Mouse (Mus musculus): ENCODE data around the gene Dgkb. TPM values are rescaled to one million over a fixed set of nuclear protein-coding genes. Genes with fewer than 3 reads are reported as not detected.

Gene Dgkb
- polyA plus RNA-seq, 1 experiment = 0.23 TPM

DNA sequence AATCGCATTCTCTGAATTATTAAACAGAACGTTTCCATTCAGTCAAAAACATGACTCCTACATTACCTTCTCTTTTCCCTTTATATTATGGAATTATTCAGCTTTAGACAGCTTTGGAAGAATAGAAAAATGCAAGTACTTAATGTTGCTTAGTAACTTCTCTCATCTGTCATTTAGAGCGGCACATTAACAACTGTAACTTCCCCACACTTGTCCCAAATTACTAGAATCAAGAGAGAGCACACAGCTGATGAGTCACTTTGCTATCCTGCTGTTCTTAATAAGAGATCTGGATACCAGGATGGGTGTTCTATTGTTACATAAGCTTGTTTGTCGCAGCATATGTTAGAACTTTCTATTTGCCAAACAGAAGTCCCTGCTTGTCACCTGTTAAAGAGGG, 71.9 kb downstream of the Dgkb start:
- no peaks in the 10 kb centered on the region for H3K27me3 ChIP-seq (ENCODE audit: control insufficient read depth, insufficient read depth, low read length)
- H3K27ac ChIP-seq (ENCODE audit: insufficient read depth, low read length) = no peak overlapping the region
- TF ChIP-seq POLR2A (IDR thresholded peaks at IDR 0.05; ENCODE audit: low read depth, low read length) (no peak), CTCF (IDR thresholded peaks at IDR 0.05; ENCODE audit: extremely low read depth, insufficient read depth, insufficient read length, insufficient replicate concordance) (no peak)
- no peaks in the 10 kb centered on the region for H3K4me1 ChIP-seq (ENCODE audit: control insufficient read depth, insufficient read depth, insufficient read length)
- 85% methylated on average over 4 of the region's 4 CpGs for WGBS
- H3K36me3 ChIP-seq (ENCODE audit: control insufficient read depth, insufficient read depth, low read length) = no peaks in the 10 kb centered on the region
- DNase-seq (ENCODE audit: low read depth in 1 of 2, low spot score in 2 of 2) = no peak
- no peak overlapping the region for H3K4me3 ChIP-seq (ENCODE audit: extremely low read depth, insufficient read depth, insufficient read length)

DNA sequence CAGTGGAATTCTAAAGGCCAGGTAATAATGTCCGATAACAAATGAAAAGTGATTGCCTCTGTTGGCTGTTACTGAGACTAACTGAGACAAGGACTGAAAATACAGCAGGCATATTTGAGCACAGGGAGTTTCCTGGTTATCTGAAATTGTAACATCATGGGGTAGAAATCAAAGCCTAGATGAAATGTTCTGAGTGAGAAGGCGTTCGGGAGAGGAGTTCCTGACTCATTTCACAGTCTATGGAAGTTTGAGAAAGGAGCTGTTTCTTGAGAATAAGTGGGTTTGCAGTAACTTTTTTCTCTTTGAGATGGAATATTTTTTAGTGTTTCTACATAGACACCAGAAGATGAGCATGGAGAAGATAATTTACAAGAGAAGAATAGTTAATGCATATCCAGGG, 73.8 kb downstream of the Dgkb start:
- H3K4me3 ChIP-seq (ENCODE audit: extremely low read depth, insufficient read depth, insufficient read length) = no peak overlapping the region
- H3K27ac ChIP-seq (ENCODE audit: insufficient read depth, low read length) = no peak overlapping the region
- 90% methylated on average over 3 of the region's 3 CpGs for WGBS
- no peak for TF ChIP-seq POLR2A (IDR thresholded peaks at IDR 0.05; ENCODE audit: low read depth, low read length)
- TF ChIP-seq CTCF (IDR thresholded peaks at IDR 0.05; ENCODE audit: extremely low read depth, insufficient read depth, insufficient read length, insufficient replicate concordance) = no peak
- no peaks in the 10 kb centered on the region for H3K27me3 ChIP-seq (ENCODE audit: control insufficient read depth, insufficient read depth, low read length)
- H3K4me1 ChIP-seq (ENCODE audit: control insufficient read depth, insufficient read depth, insufficient read length) = no peaks in the 10 kb centered on the region
- H3K36me3 ChIP-seq (ENCODE audit: control insufficient read depth, insufficient read depth, low read length) = no peaks in the 10 kb centered on the region
- no peak for DNase-seq (ENCODE audit: low read depth in 1 of 2, low spot score in 2 of 2)

DNA sequence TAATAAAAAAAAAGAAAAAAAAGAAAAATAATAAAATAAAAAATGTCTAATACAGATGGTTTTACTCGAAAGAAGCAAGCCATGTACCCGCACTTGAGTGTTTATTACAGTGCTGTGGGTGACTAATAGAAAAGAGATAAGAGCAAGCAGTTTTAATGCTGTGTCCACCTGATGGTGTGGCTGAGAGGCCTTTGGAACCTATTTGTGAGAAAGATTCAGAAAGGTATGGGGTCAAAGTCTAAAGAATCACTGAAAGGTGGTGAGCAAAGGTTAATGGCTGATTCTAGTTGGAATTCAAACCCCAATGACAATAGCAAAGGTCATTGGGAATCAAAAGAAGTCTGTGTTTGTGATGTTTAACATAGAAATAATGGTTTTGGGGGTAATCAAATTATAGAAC, 124.6 kb downstream of the Dgkb start:
- no peaks in the 10 kb centered on the region for H3K4me1 ChIP-seq (ENCODE audit: control insufficient read depth, insufficient read depth, insufficient read length)
- TF ChIP-seq CTCF (IDR thresholded peaks at IDR 0.05; ENCODE audit: extremely low read depth, insufficient read depth, insufficient read length, insufficient replicate concordance) (no peak), POLR2A (IDR thresholded peaks at IDR 0.05; ENCODE audit: low read depth, low read length) (no peak)
- 95% methylated on average over 2 of the region's 2 CpGs for WGBS

DNA sequence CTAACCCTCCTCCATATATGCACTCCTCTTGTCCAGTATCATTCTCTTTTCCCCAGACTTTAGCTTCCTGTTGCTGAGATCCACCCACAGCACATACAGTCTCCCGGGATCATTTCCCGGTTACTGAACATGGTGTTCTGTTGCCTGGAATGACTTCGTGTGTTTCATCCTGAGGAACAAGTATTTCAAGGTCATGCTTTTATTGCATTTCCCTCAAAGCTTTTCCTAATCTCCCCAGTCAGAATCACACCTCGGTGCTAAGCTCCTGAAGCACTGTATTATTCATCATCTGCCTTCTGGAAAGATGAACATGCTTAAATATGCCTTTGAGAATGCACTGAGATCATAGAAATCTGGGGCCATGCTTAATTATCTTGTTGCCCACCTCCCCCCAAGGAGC, 138.7 kb downstream of the Dgkb start:
- DNase-seq (ENCODE audit: low read depth in 1 of 2, low spot score in 2 of 2) = no peak
- Histone ChIP-seq H3K27ac (ENCODE audit: insufficient read depth, low read length) (no peak overlapping the region), H3K4me1 (ENCODE audit: control insufficient read depth, insufficient read depth, insufficient read length) (no peaks in the 10 kb centered on the region), H3K36me3 (ENCODE audit: control insufficient read depth, insufficient read depth, low read length) (no peaks in the 10 kb centered on the region), H3K4me3 (ENCODE audit: extremely low read depth, insufficient read depth, insufficient read length) (no peak overlapping the region), H3K27me3 (ENCODE audit: control insufficient read depth, insufficient read depth, low read length) (no peaks in the 10 kb centered on the region)
- TF ChIP-seq CTCF (IDR thresholded peaks at IDR 0.05; ENCODE audit: extremely low read depth, insufficient read depth, insufficient read length, insufficient replicate concordance) (no peak), POLR2A (IDR thresholded peaks at IDR 0.05; ENCODE audit: low read depth, low read length) (no peak)
- 76% methylated on average over 4 of the region's 4 CpGs for WGBS

More for the DNA sequence above, 124.6 kb downstream of the Dgkb start:
- no peak for DNase-seq (ENCODE audit: low read depth in 1 of 2, low spot score in 2 of 2)
- Histone ChIP-seq H3K27me3 (ENCODE audit: control insufficient read depth, insufficient read depth, low read length) (no peaks in the 10 kb centered on the region), H3K27ac (ENCODE audit: insufficient read depth, low read length) (no peak overlapping the region), H3K36me3 (ENCODE audit: control insufficient read depth, insufficient read depth, low read length) (no peaks in the 10 kb centered on the region), H3K4me3 (ENCODE audit: extremely low read depth, insufficient read depth, insufficient read length) (no peak overlapping the region)

DNA sequence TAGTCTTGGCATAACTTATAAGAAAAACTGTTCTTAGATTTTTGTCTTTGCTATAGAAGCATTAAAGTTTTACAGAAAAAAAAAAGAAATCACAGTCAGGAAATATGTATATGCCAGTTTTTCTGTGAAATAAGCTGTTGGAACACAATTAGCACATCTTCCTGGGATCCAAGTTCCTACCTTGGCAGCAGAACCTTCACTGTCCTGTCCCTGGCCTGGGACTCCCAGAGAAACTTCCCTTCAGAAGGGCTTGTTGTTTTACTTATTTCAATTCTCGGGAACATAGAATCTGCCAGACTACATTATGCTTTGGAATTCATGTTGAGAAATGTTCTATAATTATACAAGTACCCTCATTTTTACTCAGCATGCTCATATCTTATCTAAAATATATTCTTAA, 154.0 kb downstream of the Dgkb start:
- no peaks in the 10 kb centered on the region for H3K36me3 ChIP-seq (ENCODE audit: control insufficient read depth, insufficient read depth, low read length)
- no peaks in the 10 kb centered on the region for H3K4me1 ChIP-seq (ENCODE audit: control insufficient read depth, insufficient read depth, insufficient read length)
- TF ChIP-seq CTCF (IDR thresholded peaks at IDR 0.05; ENCODE audit: extremely low read depth, insufficient read depth, insufficient read length, insufficient replicate concordance) = no peak
- TF ChIP-seq POLR2A (IDR thresholded peaks at IDR 0.05; ENCODE audit: low read depth, low read length) = no peak
- H3K27me3 ChIP-seq (ENCODE audit: control insufficient read depth, insufficient read depth, low read length) = no peaks in the 10 kb centered on the region
- H3K4me3 ChIP-seq (ENCODE audit: extremely low read depth, insufficient read depth, insufficient read length) = no peak overlapping the region
- no peak overlapping the region for H3K27ac ChIP-seq (ENCODE audit: insufficient read depth, low read length)
- DNase-seq (ENCODE audit: low read depth in 1 of 2, low spot score in 2 of 2) = no peak
- WGBS = 79% methylated on average over 1 of the region's 1 CpGs

DNA sequence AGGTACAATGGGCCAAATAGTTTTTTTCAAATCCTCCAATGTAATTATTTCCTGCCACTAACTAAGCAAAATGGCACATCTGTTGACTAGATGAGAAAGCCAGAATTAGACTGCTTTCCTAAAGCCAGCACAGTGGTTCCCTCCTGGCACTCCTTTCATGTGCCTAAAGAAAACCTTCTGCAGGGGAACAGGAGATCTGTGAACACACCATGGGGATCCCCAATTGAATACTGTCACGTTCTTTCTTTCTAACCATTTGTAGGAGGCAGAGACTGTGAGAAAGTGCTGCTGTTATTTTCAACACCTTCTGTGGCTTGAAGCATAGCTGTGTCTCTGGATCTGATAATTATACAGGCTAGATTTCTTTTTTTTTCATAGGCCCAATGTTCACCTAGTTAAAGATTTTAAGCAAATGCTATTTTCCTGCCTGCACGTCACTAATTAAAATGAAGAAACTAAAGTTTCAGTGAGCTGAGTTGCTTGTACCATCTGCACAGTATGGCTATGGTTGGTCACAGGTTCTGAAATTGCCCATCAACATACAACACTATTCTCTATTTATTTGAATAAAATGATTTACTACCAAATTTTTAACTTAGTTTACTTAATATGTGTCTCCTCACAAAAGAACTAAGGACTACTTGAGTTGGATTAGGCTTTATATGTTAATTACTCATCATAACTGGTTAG, 161.1 kb downstream of the Dgkb start:
- Histone ChIP-seq H3K4me3 (ENCODE audit: extremely low read depth, insufficient read depth, insufficient read length) (no peak overlapping the region), H3K27me3 (ENCODE audit: control insufficient read depth, insufficient read depth, low read length) (no peaks in the 10 kb centered on the region), H3K27ac (ENCODE audit: insufficient read depth, low read length) (no peak overlapping the region), H3K4me1 (ENCODE audit: control insufficient read depth, insufficient read depth, insufficient read length) (no peaks in the 10 kb centered on the region), H3K36me3 (ENCODE audit: control insufficient read depth, insufficient read depth, low read length) (no peaks in the 10 kb centered on the region)
- TF ChIP-seq CTCF (IDR thresholded peaks at IDR 0.05; ENCODE audit: extremely low read depth, insufficient read depth, insufficient read length, insufficient replicate concordance) (no peak), POLR2A (IDR thresholded peaks at IDR 0.05; ENCODE audit: low read depth, low read length) (no peak)
- no peak for DNase-seq (ENCODE audit: low read depth in 1 of 2, low spot score in 2 of 2)
- WGBS = 79% methylated on average over 2 of the region's 2 CpGs

DNA sequence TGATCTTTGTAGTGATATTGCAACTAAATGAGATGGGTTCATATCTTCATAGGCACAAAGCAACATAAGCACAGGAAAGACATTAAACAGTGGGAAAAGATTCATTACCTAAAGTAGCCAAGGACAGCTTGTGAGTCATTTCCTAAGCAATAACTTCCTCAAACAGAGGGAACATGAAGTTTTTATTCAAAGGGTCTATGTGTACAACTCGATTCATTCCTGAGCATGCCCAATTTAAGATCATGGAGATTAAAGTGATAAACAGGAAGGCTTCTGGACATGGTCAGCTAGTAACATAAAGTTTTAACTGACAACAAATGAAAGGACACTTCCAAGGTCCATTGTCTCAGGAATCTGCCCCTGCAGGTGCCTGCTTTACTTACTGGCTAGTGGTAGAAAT, 167.8 kb downstream of the Dgkb start:
- TF ChIP-seq CTCF (IDR thresholded peaks at IDR 0.05; ENCODE audit: extremely low read depth, insufficient read depth, insufficient read length, insufficient replicate concordance) = no peak
- TF ChIP-seq POLR2A (IDR thresholded peaks at IDR 0.05; ENCODE audit: low read depth, low read length) = no peak
- H3K4me1 ChIP-seq (ENCODE audit: control insufficient read depth, insufficient read depth, insufficient read length) = no peaks in the 10 kb centered on the region
- no peaks in the 10 kb centered on the region for H3K36me3 ChIP-seq (ENCODE audit: control insufficient read depth, insufficient read depth, low read length)
- DNase-seq (ENCODE audit: low read depth in 1 of 2, low spot score in 2 of 2) = no peak
- H3K27ac ChIP-seq (ENCODE audit: insufficient read depth, low read length) = no peak overlapping the region
- no peaks in the 10 kb centered on the region for H3K27me3 ChIP-seq (ENCODE audit: control insufficient read depth, insufficient read depth, low read length)
- H3K4me3 ChIP-seq (ENCODE audit: extremely low read depth, insufficient read depth, insufficient read length) = no peak overlapping the region
- WGBS = 5% methylated on average over 1 of the region's 1 CpGs

Measured in spleen, adult 2 months (tissue).